Mouse (Mus musculus) C2C12 (cell line): ENCODE measurements around the gene Slc38a3. TPM values are rescaled to one million over a fixed set of nuclear protein-coding genes. Genes with fewer than 3 reads are reported as not detected.

Source experiments
- H3K27me3 ChIP-seq: one replicate; pipeline ENCODE4 v1.6.1; 2011; ENCODE audit not compliant: control insufficient read depth, insufficient read depth, insufficient read length
- H3K36me3 ChIP-seq: one replicate; pipeline ENCODE4 v1.6.1; 2011; ENCODE audit not compliant: control insufficient read depth, insufficient read depth
- H3K4me3 ChIP-seq: one replicate; pipeline ENCODE4 v1.5.1; 2011; ENCODE audit warnings: mild to moderate bottlenecking, control low read depth; ENCODE audit not compliant: poor library complexity, insufficient read depth, severe bottlenecking
- H3K79me2 ChIP-seq: one replicate; pipeline ENCODE4 v1.6.1; 2011; ENCODE audit not compliant: control insufficient read depth, insufficient read depth
- H3K79me3 ChIP-seq: one replicate; pipeline ENCODE4 v1.6.1; 2011; ENCODE audit warnings: low read depth, control low read depth
- H3ac ChIP-seq: one replicate; pipeline ENCODE3; 2011; ENCODE audit warnings: low read depth; ENCODE audit not compliant: control insufficient read depth, insufficient read length
- CEBPB ChIP-seq: IDR thresholded peaks from one replicate; pipeline ENCODE4 v1.6.1; 2011; ENCODE audit warnings: low read depth, mild to moderate bottlenecking, control low read depth, moderate library complexity
- CTCF ChIP-seq: IDR thresholded peaks from one replicate; pipeline ENCODE4 v1.5.1; 2011; ENCODE audit not compliant: control insufficient read depth, insufficient read depth, insufficient read length
- FOSL1 ChIP-seq: IDR thresholded peaks from one replicate; pipeline ENCODE4 v1.8.0; 2011; ENCODE audit warnings: mild to moderate bottlenecking, low read length; ENCODE audit not compliant: poor library complexity, insufficient read depth, severe bottlenecking
- MAX ChIP-seq: IDR thresholded peaks from one replicate; pipeline ENCODE4 v1.6.1; 2011; ENCODE audit warnings: mild to moderate bottlenecking, control low read depth
- MYOD1 ChIP-seq: IDR thresholded peaks from one replicate; pipeline ENCODE4 v1.6.1; 2011; ENCODE audit warnings: low read depth; ENCODE audit not compliant: control insufficient read depth, insufficient read length
- MYOG ChIP-seq: IDR thresholded peaks from one replicate; pipeline ENCODE4 v1.6.1; 2011; ENCODE audit not compliant: control insufficient read depth, insufficient read length; ENCODE audit errors: extremely low read depth
- USF1 ChIP-seq: IDR thresholded peaks from one replicate; pipeline ENCODE4 v1.6.1; 2011; ENCODE audit warnings: low read depth, mild to moderate bottlenecking, control low read depth, moderate library complexity
- long read RNA-seq, 2 experiments: library from polyadenylated mRNA; unstranded; transcript quantifications; one replicate each; pipeline ENCODE4 v2.0.0; 2019 to 2020
- polyA plus RNA-seq: library from polyadenylated mRNA; unstranded; fragments of >200 nt; fragmentation: generic; extraction: Trizol; gene quantifications from one replicate; pipeline ENCODE4 v1.2.1, GENCODE M21; 2012; ENCODE audit warnings: missing spikeins

Gene Slc38a3
- 0.01 TPM for polyA plus RNA-seq
- long read RNA-seq, experiment 1: 0 reads
- long read RNA-seq, experiment 2: 0 reads

- TF ChIP-seq MYOD1 (no peak), MYOG (no peak), CTCF (no peak), CEBPB (no peak), FOSL1 (no peak), USF1 (no peak), MAX (no peak)
- Histone ChIP-seq H3K27me3 (peaks cover 76% of the 10 kb centered on the region), H3ac (no peak within 1 kb of the TSS)
These were observed at the start of gene Slc38a3 for GRCm38 (mm10) chr9:107669480-107669945. TSS of gene Slc38a3 (minus strand) at chr9:107669530.

DNA sequence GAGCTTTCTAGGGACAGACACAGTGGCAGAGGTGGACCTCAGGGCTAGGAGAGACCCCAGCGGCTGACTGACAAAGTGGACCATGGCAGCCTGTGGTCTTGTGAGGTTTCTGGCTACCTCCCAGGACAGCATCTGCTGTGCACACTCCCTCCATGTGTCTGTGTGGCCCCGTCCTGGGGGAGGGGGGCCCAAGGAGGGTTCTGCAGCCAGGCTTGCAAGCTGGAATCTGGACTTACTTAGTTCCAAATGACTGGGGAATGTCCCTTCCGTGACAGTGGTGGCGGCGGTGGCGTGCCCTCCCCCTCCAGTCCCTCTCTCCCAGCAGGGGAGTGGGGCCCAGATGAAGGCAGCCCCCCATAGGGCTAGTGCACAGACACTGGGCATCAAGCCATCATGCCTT lies 47.6 kb upstream of the Slc38a3 start:
- Histone ChIP-seq H3K27me3 (peaks cover 30% of the 10 kb centered on the region), H3ac (no peak overlapping the region), H3K79me2 (no peaks in the 10 kb centered on the region), H3K79me3 (no peaks in the 10 kb centered on the region), H3K36me3 (no peaks in the 10 kb centered on the region), H3K4me3 (no peak overlapping the region)
- no peak for TF ChIP-seq MAX
- no peak for TF ChIP-seq CEBPB
- TF ChIP-seq MYOG: no peak
- no peak for TF ChIP-seq USF1

More at GRCm38 (mm10) chr9:107669480-107669945, at the start of gene Slc38a3:
- Histone ChIP-seq H3K4me3 (no peak within 1 kb of the TSS), H3K79me2 (no peaks in the 10 kb centered on the region), H3K36me3 (no peaks in the 10 kb centered on the region), H3K79me3 (no peaks in the 10 kb centered on the region)

DNA sequence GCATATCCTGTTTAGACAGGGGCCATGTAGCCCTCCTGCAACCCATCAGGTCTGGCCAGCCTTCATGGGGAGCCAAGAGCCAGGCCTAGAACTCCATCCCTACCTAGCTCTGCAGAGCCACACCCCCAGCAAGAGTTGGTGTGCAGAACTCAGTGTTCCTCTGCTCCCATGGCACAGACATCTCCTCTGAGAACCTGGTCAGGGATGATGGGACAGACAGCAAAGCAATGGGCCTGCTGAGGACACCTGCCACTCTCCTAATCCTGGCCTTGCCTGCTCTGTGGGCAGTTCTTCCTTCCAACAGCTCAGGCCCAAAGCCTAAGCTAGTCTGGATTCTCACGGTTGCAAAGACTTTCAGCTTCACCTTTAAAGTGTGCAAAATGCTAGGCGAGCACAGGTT lies 46.3 kb upstream of the Slc38a3 start:
- H3K4me3 ChIP-seq: no peak overlapping the region
- H3ac ChIP-seq: no peak overlapping the region
- H3K79me2 ChIP-seq: no peaks in the 10 kb centered on the region
- H3K79me3 ChIP-seq: no peaks in the 10 kb centered on the region
- H3K27me3 ChIP-seq: peaks cover 26% of the 10 kb centered on the region
- no peak for TF ChIP-seq FOSL1
- no peaks in the 10 kb centered on the region for H3K36me3 ChIP-seq

DNA sequence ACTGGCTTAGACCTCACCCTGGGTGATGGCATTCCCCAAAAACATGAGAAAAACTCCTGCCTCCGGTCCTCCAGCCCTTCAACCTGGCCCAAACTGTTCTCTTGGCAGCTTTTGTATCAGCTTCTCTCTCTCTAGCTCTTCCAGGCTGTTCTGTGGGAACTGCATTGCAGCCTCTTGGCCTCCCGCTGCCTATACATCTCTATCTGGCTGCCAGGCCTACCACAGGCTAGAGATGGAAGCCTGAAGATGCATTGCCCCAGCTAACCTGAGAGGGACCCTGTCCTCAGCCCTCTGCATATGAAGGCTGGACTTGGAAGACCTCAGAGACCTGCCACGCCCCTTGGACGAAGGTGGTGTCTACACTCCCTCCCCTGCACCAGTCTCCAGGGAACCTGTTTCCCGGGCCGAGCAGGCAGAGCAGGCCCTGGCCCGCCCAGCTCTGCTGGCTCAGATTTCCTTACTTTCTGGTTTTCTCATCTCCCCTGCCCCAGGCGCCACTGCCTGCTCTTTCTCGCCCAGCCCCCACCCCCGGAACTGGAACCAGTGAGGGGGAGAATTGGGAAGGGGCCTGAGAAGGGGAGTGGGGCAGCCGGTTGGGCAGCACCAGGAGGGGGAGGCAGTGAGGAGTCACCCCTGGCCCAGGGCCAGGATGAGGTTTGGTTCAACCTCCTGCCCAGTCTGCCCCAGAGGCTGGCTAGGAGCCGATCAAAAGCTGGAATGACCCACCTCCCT lies 45.1 kb upstream of the Slc38a3 start:
- no peaks in the 10 kb centered on the region for H3K79me2 ChIP-seq
- no peak overlapping the region for H3K4me3 ChIP-seq
- H3K36me3 ChIP-seq: no peaks in the 10 kb centered on the region
- peaks cover 34% of the 10 kb centered on the region for H3K27me3 ChIP-seq
- TF ChIP-seq MAX (no peak), MYOD1 (no peak), CEBPB (no peak), FOSL1 (no peak), CTCF (no peak), MYOG (no peak), USF1 (no peak)
- H3ac ChIP-seq: no peak overlapping the region
- no peaks in the 10 kb centered on the region for H3K79me3 ChIP-seq

DNA sequence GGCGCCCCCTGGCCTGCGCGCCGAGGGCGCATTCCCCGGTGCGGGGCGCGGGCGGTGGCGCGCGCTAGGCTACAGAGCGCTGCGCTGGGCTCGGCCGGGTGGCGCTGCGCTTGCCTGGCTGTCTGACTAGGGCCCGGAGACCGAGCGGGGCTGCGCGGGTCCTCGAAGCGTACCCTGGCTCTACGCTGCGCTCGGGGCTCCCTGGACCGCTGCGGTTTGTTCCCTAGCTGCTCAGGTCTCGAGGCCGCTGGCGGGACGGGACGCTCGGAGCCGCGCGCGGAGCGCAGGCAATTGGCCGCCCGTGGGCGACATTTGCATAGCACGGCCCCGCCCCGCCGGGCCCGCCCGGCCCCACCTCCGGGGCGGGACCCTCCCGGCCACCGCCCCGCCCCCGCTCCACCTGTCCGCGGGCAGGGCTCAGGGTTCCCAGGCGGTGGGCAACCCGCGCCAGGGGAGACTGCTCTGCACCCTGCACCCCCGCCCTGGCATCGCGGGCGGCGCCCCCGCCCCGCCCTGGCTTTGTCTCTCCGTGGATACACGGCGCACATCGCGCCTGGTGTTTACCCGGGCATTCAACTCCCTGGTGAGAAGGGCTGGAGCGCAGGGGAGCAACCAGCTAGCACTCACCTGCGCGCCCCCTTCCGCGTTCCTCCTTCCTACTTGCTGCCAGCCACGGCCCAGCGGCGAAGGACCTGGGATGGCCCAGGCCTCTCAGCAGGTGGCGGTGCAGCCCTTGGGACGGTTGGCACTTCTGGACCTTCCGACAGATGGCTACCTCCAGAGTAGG lies 40.6 kb upstream of the Slc38a3 start, which contains the start of gene Sema3f:
Sema3f (minus strand) TSS at position 779 of the 787 bp plus-strand sequence.
- no peak for TF ChIP-seq CEBPB
- TF ChIP-seq CTCF: peak; percentile 6
- TF ChIP-seq FOSL1: no peak
- Histone ChIP-seq H3K79me2 (no peaks in the 10 kb centered on the region), H3K27me3 (peaks cover 44% of the 10 kb centered on the region), H3K36me3 (no peaks in the 10 kb centered on the region), H3K79me3 (no peaks in the 10 kb centered on the region), H3ac (peak within 1 kb of the TSS; percentile 58), H3K4me3 (no peak within 1 kb of the TSS)

DNA sequence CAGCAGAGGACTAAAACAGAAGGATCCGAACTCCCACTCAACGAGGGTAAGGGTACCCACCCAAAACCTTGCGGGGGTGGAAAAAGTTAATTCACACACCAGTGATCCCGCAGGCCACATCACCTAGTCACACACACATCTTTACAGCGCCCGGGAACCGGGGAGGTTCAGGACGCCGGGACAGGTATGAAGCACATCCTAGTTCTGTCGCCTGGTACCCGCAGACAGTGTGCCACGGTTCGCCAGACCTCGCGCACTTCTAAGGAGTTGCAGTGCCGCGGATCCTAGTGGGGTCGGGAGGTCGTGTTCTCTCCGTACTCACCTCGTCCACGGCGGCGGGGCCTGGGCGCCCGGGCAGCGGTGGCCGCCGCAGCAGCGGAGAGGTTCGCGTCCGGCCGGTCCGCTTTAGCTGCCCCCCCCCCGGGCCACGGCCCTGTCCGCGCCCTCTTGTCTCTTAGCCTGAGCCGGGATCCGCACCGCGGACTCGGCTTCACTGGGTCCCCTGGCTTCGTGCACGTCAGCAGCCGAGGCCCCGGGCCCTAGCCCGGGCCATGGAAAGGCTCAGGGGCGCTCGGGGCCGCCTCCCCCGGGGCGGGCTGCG lies 39.9 kb upstream of the Slc38a3 start:
- H3K27me3 ChIP-seq: peaks cover 44% of the 10 kb centered on the region
- no peaks in the 10 kb centered on the region for H3K79me2 ChIP-seq
- no peaks in the 10 kb centered on the region for H3K79me3 ChIP-seq
- H3K36me3 ChIP-seq: no peaks in the 10 kb centered on the region
- no peak overlapping the region for H3K4me3 ChIP-seq
- H3ac ChIP-seq: peak overlapping the region; percentile 13
- TF ChIP-seq MYOD1 (no peak), FOSL1 (no peak), MAX (no peak), MYOG (no peak), USF1 (no peak), CEBPB (no peak), CTCF (no peak)
